Mouse (Mus musculus): ENCODE measurements around the gene Efhd1. TPM values are rescaled to one million over a fixed set of nuclear protein-coding genes. Genes with fewer than 3 reads are reported as not detected.

The Efhd1 gene
- polyA plus RNA-seq, 1 experiment from 2014 or later = 0.66 TPM

GRCm38 (mm10) chr1:87275151-87275550 lies 11.0 kb downstream of the Efhd1 start:
- H3K4me1 ChIP-seq (replicated peaks; ENCODE audit: control insufficient read depth, insufficient read depth, low read length) = peaks cover 12% of the 10 kb centered on the region
- no peaks in the 10 kb centered on the region for H3K9me3 ChIP-seq (ENCODE audit: control insufficient read depth, low read length)
- H3K27ac ChIP-seq (ENCODE audit: low read length) = no peak overlapping the region
- H3K4me3 ChIP-seq (replicated peaks; ENCODE audit: low read length) = no peak overlapping the region
- H3K9ac ChIP-seq (replicated peaks; ENCODE audit: low read depth, low read length) = no peak overlapping the region
- 93% methylated on average over 12 of the region's 12 CpGs for WGBS
- H3K4me2 ChIP-seq (ENCODE audit: low read length) = no peak overlapping the region
- no peaks in the 10 kb centered on the region for H3K27me3 ChIP-seq (replicated peaks; ENCODE audit: control insufficient read depth, insufficient read depth, low read length)
- no peak for ATAC-seq
- no peaks in the 10 kb centered on the region for H3K36me3 ChIP-seq (ENCODE audit: control insufficient read depth, insufficient read depth)

- peaks cover 4% of the 10 kb centered on the region; the same call in 1 of the 2 replicates for H3K4me1 ChIP-seq (replicated peaks; ENCODE audit: control insufficient read depth, insufficient read depth, low read length)
Observed at GRCm38 (mm10) chr1:87276056-87276455, 11.9 kb downstream of the Efhd1 start.

GRCm38 (mm10) chr1:87280281-87280680 lies 16.1 kb downstream of the Efhd1 start:
- H3K9ac ChIP-seq (replicated peaks; ENCODE audit: low read depth, low read length) = no peak overlapping the region
- 81% methylated on average over 5 of the region's 5 CpGs for WGBS
- no peak overlapping the region for H3K4me2 ChIP-seq (ENCODE audit: low read length)
- H3K9me3 ChIP-seq (ENCODE audit: control insufficient read depth, low read length) = no peaks in the 10 kb centered on the region
- ATAC-seq = no peak
- H3K27me3 ChIP-seq (replicated peaks; ENCODE audit: control insufficient read depth, insufficient read depth, low read length) = no peaks in the 10 kb centered on the region
- no peak overlapping the region for H3K4me3 ChIP-seq (replicated peaks; ENCODE audit: low read length)
- H3K4me1 ChIP-seq (replicated peaks; ENCODE audit: control insufficient read depth, insufficient read depth, low read length) = no peaks in the 10 kb centered on the region
- H3K27ac ChIP-seq (ENCODE audit: low read length) = no peak overlapping the region
- no peaks in the 10 kb centered on the region for H3K36me3 ChIP-seq (ENCODE audit: control insufficient read depth, insufficient read depth)

More at GRCm38 (mm10) chr1:87276056-87276455, 11.9 kb downstream of the Efhd1 start:
- 63% methylated on average over 2 of the region's 2 CpGs for WGBS
- no peak overlapping the region for H3K27ac ChIP-seq (ENCODE audit: low read length)
- H3K4me3 ChIP-seq (replicated peaks; ENCODE audit: low read length) = no peak overlapping the region
- H3K36me3 ChIP-seq (ENCODE audit: control insufficient read depth, insufficient read depth) = no peaks in the 10 kb centered on the region
- H3K9ac ChIP-seq (replicated peaks; ENCODE audit: low read depth, low read length) = no peak overlapping the region
- H3K27me3 ChIP-seq (replicated peaks; ENCODE audit: control insufficient read depth, insufficient read depth, low read length) = no peaks in the 10 kb centered on the region
- no peak for ATAC-seq
- H3K4me2 ChIP-seq (ENCODE audit: low read length) = no peak overlapping the region
- H3K9me3 ChIP-seq (ENCODE audit: control insufficient read depth, low read length) = no peaks in the 10 kb centered on the region

- H3K27me3 ChIP-seq (replicated peaks; ENCODE audit: control insufficient read depth, insufficient read depth, low read length) = no peaks in the 10 kb centered on the region
- H3K36me3 ChIP-seq (ENCODE audit: control insufficient read depth, insufficient read depth) = no peaks in the 10 kb centered on the region
- H3K9ac ChIP-seq (replicated peaks; ENCODE audit: low read depth, low read length) = no peak overlapping the region
- no peaks in the 10 kb centered on the region for H3K9me3 ChIP-seq (ENCODE audit: control insufficient read depth, low read length)
- no peak overlapping the region for H3K27ac ChIP-seq (ENCODE audit: low read length)
- no peak overlapping the region for H3K4me3 ChIP-seq (replicated peaks; ENCODE audit: low read length)
- 15% methylated on average over 20 of the region's 20 CpGs for WGBS
- H3K4me2 ChIP-seq (ENCODE audit: low read length) = no peak overlapping the region
- ATAC-seq = no peak
- no peaks in the 10 kb centered on the region for H3K4me1 ChIP-seq (replicated peaks; ENCODE audit: control insufficient read depth, insufficient read depth, low read length)
Observed at GRCm38 (mm10) chr1:87281599-87282412, 17.6 kb downstream of the Efhd1 start.

- no peak overlapping the region for H3K4me3 ChIP-seq (replicated peaks; ENCODE audit: low read length)
- 72% methylated on average over 6 of the region's 6 CpGs for WGBS
- no peak for ATAC-seq
Observed at GRCm38 (mm10) chr1:87282413-87282788, 18.2 kb downstream of the Efhd1 start.

GRCm38 (mm10) chr1:87283410-87283960 lies 19.3 kb downstream of the Efhd1 start:
- ATAC-seq = no peak
- Histone ChIP-seq H3K27me3 (replicated peaks; ENCODE audit: control insufficient read depth, insufficient read depth, low read length) (no peaks in the 10 kb centered on the region), H3K27ac (ENCODE audit: low read length) (no peak overlapping the region), H3K4me3 (replicated peaks; ENCODE audit: low read length) (no peak overlapping the region), H3K9me3 (ENCODE audit: control insufficient read depth, low read length) (no peaks in the 10 kb centered on the region), H3K36me3 (ENCODE audit: control insufficient read depth, insufficient read depth) (no peaks in the 10 kb centered on the region), H3K4me1 (replicated peaks; ENCODE audit: control insufficient read depth, insufficient read depth, low read length) (no peaks in the 10 kb centered on the region), H3K9ac (replicated peaks; ENCODE audit: low read depth, low read length) (no peak overlapping the region), H3K4me2 (ENCODE audit: low read length) (no peak overlapping the region)
- WGBS = 70% methylated on average over 10 of the region's 10 CpGs

More at GRCm38 (mm10) chr1:87282413-87282788, 18.2 kb downstream of the Efhd1 start:
- no peak overlapping the region for H3K27ac ChIP-seq (ENCODE audit: low read length)
- no peaks in the 10 kb centered on the region for H3K27me3 ChIP-seq (replicated peaks; ENCODE audit: control insufficient read depth, insufficient read depth, low read length)
- H3K4me1 ChIP-seq (replicated peaks; ENCODE audit: control insufficient read depth, insufficient read depth, low read length) = no peaks in the 10 kb centered on the region
- H3K36me3 ChIP-seq (ENCODE audit: control insufficient read depth, insufficient read depth) = no peaks in the 10 kb centered on the region
- no peak overlapping the region for H3K9ac ChIP-seq (replicated peaks; ENCODE audit: low read depth, low read length)
- no peak overlapping the region for H3K4me2 ChIP-seq (ENCODE audit: low read length)
- no peaks in the 10 kb centered on the region for H3K9me3 ChIP-seq (ENCODE audit: control insufficient read depth, low read length)

- H3K36me3 ChIP-seq (ENCODE audit: control insufficient read depth, insufficient read depth) = no peaks in the 10 kb centered on the region
- ATAC-seq = no peak
- WGBS = 35% methylated on average over 2 of the region's 2 CpGs
Observed at GRCm38 (mm10) chr1:87287105-87287504, 22.9 kb downstream of the Efhd1 start.

GRCm38 (mm10) chr1:87291416-87291815 lies 27.3 kb downstream of the Efhd1 start:
- 64% methylated on average over 8 of the region's 8 CpGs for WGBS

More at GRCm38 (mm10) chr1:87287105-87287504, 22.9 kb downstream of the Efhd1 start:
- H3K4me1 ChIP-seq (replicated peaks; ENCODE audit: control insufficient read depth, insufficient read depth, low read length) = no peaks in the 10 kb centered on the region
- H3K27me3 ChIP-seq (replicated peaks; ENCODE audit: control insufficient read depth, insufficient read depth, low read length) = no peaks in the 10 kb centered on the region
- no peaks in the 10 kb centered on the region for H3K9me3 ChIP-seq (ENCODE audit: control insufficient read depth, low read length)
- no peak overlapping the region for H3K27ac ChIP-seq (ENCODE audit: low read length)
- no peak overlapping the region for H3K4me3 ChIP-seq (replicated peaks; ENCODE audit: low read length)
- no peak overlapping the region for H3K4me2 ChIP-seq (ENCODE audit: low read length)
- H3K9ac ChIP-seq (replicated peaks; ENCODE audit: low read depth, low read length) = no peak overlapping the region

GRCm38 (mm10) chr1:87292420-87293190 lies 28.4 kb downstream of the Efhd1 start:
- Histone ChIP-seq H3K4me3 (replicated peaks; ENCODE audit: low read length) (no peak overlapping the region), H3K4me2 (ENCODE audit: low read length) (no peak overlapping the region), H3K27me3 (replicated peaks; ENCODE audit: control insufficient read depth, insufficient read depth, low read length) (no peaks in the 10 kb centered on the region), H3K4me1 (replicated peaks; ENCODE audit: control insufficient read depth, insufficient read depth, low read length) (no peaks in the 10 kb centered on the region), H3K9me3 (ENCODE audit: control insufficient read depth, low read length) (no peaks in the 10 kb centered on the region), H3K36me3 (ENCODE audit: control insufficient read depth, insufficient read depth) (no peaks in the 10 kb centered on the region), H3K27ac (ENCODE audit: low read length) (no peak overlapping the region), H3K9ac (replicated peaks; ENCODE audit: low read depth, low read length) (no peak overlapping the region)
- no peak for ATAC-seq
- 68% methylated on average over 15 of the region's 15 CpGs for WGBS

More at GRCm38 (mm10) chr1:87291416-87291815, 27.3 kb downstream of the Efhd1 start:
- Histone ChIP-seq H3K27me3 (replicated peaks; ENCODE audit: control insufficient read depth, insufficient read depth, low read length) (no peaks in the 10 kb centered on the region), H3K4me1 (replicated peaks; ENCODE audit: control insufficient read depth, insufficient read depth, low read length) (no peaks in the 10 kb centered on the region), H3K9ac (replicated peaks; ENCODE audit: low read depth, low read length) (no peak overlapping the region), H3K36me3 (ENCODE audit: control insufficient read depth, insufficient read depth) (no peaks in the 10 kb centered on the region), H3K9me3 (ENCODE audit: control insufficient read depth, low read length) (no peaks in the 10 kb centered on the region), H3K4me2 (ENCODE audit: low read length) (no peak overlapping the region), H3K27ac (ENCODE audit: low read length) (no peak overlapping the region), H3K4me3 (replicated peaks; ENCODE audit: low read length) (no peak overlapping the region)
- no peak for ATAC-seq

Measured in forebrain, embryonic 16.5 days (tissue).